Mouse (Mus musculus): ENCODE measurements around the gene Parp4.

- no peak for TF ChIP-seq CTCF (IDR thresholded peaks at IDR 0.05; ENCODE audit: low read depth)
- TF ChIP-seq EP300 (IDR thresholded peaks at IDR 0.05; ENCODE audit: low read depth): no peak
These were observed 22.5 kb upstream of the Parp4 start for GRCm38 (mm10) chr14:56552924-56553323.
